Mouse (Mus musculus) midbrain, embryonic 14.5 days (tissue): Measurements from ENCODE around the gene Lsg1. TPM values are rescaled to one million over a fixed set of nuclear protein-coding genes. Genes with fewer than 3 reads are reported as not detected.
A peak's percentile ranks its signal among the peaks of the same experiment; 100 is the strongest.

Experiments
- ATAC-seq: fragments of 200-750 bp; cut with Nextera tagmentation; 2 replicates; pipeline ENCODE4 v1.8.0; 2017; ENCODE audit warnings: moderate number of reproducible peaks, moderate library complexity; ENCODE audit not compliant: low FRiP score, low TSS enrichment
- DNase-seq: peaks from one replicate; pipeline ENCODE4 v3.0.0-alpha.2; 2015
- H3K27ac ChIP-seq: fragments of 300-500 bp; sonication (generic); replicated peaks from 2 replicates; pipeline ENCODE4 v1.5.1; 2014; ENCODE audit warnings: mild to moderate bottlenecking, low read depth, low read length, moderate library complexity
- H3K27me3 ChIP-seq: fragments of 300-500 bp; sonication (generic); 2 replicates; pipeline ENCODE4 v1.6.1; 2014; ENCODE audit warnings: low read length, control low read depth, mixed read lengths; ENCODE audit not compliant: control insufficient read depth, insufficient read depth
- H3K36me3 ChIP-seq: fragments of 300-500 bp; sonication (generic); 2 replicates; pipeline ENCODE4 v1.6.1; 2014; ENCODE audit warnings: low read length, control low read depth; ENCODE audit not compliant: control insufficient read depth, insufficient read depth
- H3K4me1 ChIP-seq: fragments of 300-500 bp; sonication (generic); 2 replicates; pipeline ENCODE4 v1.6.1; 2014; ENCODE audit warnings: mild to moderate bottlenecking, antibody characterized with exemption, low read length, control low read depth; ENCODE audit not compliant: control insufficient read depth, insufficient read depth
- H3K4me2 ChIP-seq: fragments of 300-500 bp; sonication (generic); 2 replicates; pipeline ENCODE4 v1.6.1; 2014; ENCODE audit warnings: mild to moderate bottlenecking, low read length, moderate library complexity
- H3K4me3 ChIP-seq: fragments of 300-500 bp; sonication (generic); replicated peaks from 2 replicates; pipeline ENCODE4 v1.5.1; 2014; ENCODE audit warnings: low read depth, low read length
- H3K9ac ChIP-seq: fragments of 300-500 bp; sonication (generic); replicated peaks from 2 replicates; pipeline ENCODE4 v1.6.1; 2014; ENCODE audit warnings: mild to moderate bottlenecking, low read length, moderate library complexity
- H3K9me3 ChIP-seq: fragments of 300-500 bp; sonication (generic); 2 replicates; pipeline ENCODE4 v1.6.1; 2016; ENCODE audit warnings: low read length, control low read depth, mixed read lengths; ENCODE audit not compliant: control insufficient read depth
- WGBS: fragments of 180-500 bp; shearing (Covaris S2); extraction: QIAGEN DNeasy Blood & Tissue Kit; methylation state at CpG from one replicate; pipeline ENCODE4 v1.1.7; 2014; 5-methylcytosine and 5-hydroxymethylcytosine counted together
- polyA plus RNA-seq: library from polyadenylated mRNA; unstranded; fragments of >200 nt; fragmentation: Nextera tagmentation; extraction: Ambion mirVana; gene quantifications from 2 replicates; pipeline ENCODE4 v1.2.1, GENCODE M21; 2014

Lsg1 gene
- polyA plus RNA-seq, 1 experiment from 2014 or later: 55.0 TPM

DNA sequence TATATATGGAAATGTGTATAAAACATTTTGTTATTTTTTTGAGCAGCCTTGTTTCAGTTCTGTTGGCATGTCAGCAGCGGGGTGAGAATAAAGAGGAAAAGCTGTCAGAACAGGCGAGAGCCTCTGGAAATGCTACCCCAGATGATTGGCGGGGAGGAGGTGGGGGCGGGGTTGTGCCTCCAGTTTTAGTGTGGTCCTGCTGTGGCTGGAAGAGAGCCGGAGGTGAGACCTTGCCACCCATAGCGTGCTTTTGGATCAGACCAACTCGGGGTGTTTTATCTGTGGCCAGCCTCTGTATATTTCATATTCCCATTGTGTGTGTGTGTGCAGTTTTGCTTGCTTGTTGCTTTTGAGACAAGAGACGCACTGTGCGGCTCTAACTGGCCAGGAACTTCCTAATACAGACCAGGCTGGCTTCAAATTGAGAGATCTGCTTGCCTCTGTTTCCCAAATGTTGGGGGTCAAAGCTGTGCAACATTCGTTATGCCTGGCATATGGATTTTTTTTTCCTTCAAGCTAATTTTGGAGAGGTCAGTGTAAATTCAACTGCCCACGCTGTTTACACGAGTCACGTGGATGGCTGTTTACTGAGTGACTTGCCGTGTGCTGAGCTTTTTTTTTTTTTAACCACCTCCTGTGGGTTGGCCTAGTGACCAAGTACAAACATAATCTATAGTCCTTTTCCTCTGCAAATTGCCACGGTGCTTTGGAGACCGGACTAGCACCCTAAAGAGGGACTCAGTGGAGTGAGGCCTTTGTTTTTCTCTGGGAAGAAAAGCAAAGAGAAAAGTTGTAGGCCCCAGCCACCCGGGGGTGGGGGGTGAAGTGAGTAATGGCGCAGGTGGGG, 15.5 kb upstream of the Lsg1 start:
- H3K27ac ChIP-seq: no peak overlapping the region
- no peaks in the 10 kb centered on the region for H3K36me3 ChIP-seq
- peaks cover 16% of the 10 kb centered on the region for H3K27me3 ChIP-seq
- peaks cover 17% of the 10 kb centered on the region; the same call in 1 of the 2 replicates for H3K4me1 ChIP-seq
- H3K9me3 ChIP-seq: no peaks in the 10 kb centered on the region
- no peak overlapping the region for H3K4me3 ChIP-seq
- 34% methylated on average over 18 of the region's 18 CpGs for WGBS
- DNase-seq (no peak), ATAC-seq (no peak)
- no peak overlapping the region for H3K9ac ChIP-seq
- peak overlapping the region; percentile 15; the same call in 1 of the 2 replicates for H3K4me2 ChIP-seq

DNA sequence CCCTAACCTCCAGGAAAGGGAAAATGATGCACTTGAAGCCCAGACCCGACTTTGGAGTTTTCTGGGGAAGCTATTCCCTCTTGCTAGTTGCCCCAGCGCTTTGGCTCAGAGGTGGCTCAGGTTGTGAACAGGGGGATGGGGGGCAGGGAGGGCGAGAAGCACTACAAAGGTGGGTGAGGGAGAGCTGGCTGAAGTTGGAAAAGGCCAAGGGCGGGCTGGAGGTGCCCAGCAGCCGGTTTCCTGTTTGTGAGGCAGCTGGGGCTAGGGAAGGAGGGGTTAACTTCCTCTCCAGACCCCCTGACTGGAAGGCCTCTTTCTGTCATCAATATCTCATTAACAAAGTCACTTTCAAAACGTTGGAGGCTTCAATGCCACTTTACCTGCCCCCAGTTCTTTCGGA, 14.6 kb upstream of the Lsg1 start:
- Histone ChIP-seq H3K4me2 (peak overlapping the region; percentile 91), H3K36me3 (no peaks in the 10 kb centered on the region), H3K27me3 (peaks cover 16% of the 10 kb centered on the region), H3K4me1 (peaks cover 23% of the 10 kb centered on the region), H3K27ac (no peak overlapping the region), H3K9me3 (no peaks in the 10 kb centered on the region), H3K9ac (no peak overlapping the region), H3K4me3 (0 out of 2 replicates have a peak overlapping the region, but pooled peaks have one; percentile 57)
- WGBS: 41% methylated on average over 7 of the region's 7 CpGs
- DNase-seq (no peak), ATAC-seq (no peak)

DNA sequence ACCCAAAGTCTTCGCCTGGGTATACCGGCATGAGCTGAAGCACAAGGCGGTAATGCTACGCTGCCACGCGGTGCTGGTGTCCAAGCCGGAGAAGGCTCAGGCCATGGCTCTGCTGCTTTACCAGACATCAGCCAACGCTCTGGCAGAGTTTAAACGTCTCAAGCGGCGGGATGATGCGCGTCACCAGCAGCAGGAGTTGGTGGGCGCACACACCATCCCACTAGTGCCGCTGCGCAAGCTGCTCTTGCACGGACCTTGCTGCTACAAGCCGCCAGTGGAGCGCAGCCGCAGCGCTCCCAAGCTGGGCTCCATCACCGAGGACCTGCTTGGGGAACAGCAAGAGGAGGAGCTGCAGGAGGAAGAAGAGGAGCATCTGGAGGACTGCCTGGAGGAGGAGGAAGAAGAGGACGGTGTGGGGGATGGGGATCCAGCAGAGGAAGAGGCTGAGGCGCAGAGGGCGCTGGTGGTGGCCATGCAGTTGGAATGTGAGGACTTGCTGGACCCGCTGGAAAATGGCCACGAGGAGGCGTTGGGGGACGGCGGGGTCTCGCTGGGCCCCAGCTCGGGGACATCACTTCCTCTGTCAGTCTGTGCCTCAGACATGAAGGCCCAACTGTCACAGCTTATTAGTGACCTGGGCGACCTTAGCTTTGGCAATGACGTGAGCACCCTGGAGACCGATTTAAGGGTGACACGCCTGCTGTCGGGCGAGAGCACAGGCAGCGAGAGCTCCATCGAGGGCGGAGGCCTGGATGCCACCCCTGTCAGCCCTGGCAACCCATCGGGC, 13.8 kb upstream of the Lsg1 start:
- Histone ChIP-seq H3K9me3 (no peaks in the 10 kb centered on the region), H3K27me3 (peaks cover 16% of the 10 kb centered on the region), H3K9ac (peak overlapping the region; percentile 54; the same call in 1 of the 2 replicates), H3K36me3 (no peaks in the 10 kb centered on the region), H3K4me2 (peak overlapping the region; percentile 91), H3K27ac (no peak overlapping the region), H3K4me3 (peak overlapping the region; percentile 57), H3K4me1 (peaks cover 23% of the 10 kb centered on the region)
- 7% methylated on average over 42 of the region's 42 CpGs for WGBS
- DNase-seq (peak; percentile 58), ATAC-seq (no peak)

DNA sequence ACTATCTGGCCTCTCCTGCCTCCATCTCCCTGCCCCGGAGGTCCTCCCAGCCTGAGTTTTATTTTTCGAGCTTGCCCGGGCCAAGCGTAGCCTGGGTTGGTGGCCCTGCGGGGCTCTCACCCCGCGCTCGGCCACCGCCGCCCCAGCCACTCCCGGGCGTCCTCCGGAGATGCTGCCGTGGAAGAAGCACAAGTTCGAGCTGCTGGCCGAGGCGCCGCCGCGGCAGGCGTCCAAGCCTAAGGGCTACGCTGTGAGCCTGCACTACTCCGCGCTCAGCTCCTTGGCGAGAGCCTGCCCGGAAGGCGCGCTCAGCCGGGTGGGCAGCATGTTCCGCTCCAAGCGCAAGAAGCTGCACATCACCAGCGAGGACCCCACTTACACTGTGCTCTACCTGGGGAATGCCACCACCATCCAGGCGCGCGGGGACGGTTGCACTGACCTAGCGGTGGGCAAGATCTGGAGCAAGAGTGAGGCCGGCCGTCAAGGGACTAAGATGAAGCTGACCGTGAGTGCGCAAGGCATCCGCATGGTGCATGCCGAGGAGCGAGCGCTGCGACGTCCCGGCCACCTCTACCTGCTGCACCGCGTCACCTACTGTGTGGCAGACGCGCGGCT, 13.1 kb upstream of the Lsg1 start:
- no peaks in the 10 kb centered on the region for H3K9me3 ChIP-seq
- WGBS: under 1% methylated on average over 53 of the region's 53 CpGs
- peaks cover 16% of the 10 kb centered on the region for H3K27me3 ChIP-seq
- peak overlapping the region; percentile 54; the same call in 1 of the 2 replicates for H3K9ac ChIP-seq
- peaks cover 21% of the 10 kb centered on the region for H3K4me1 ChIP-seq
- no peaks in the 10 kb centered on the region for H3K36me3 ChIP-seq
- no peak for ATAC-seq
- H3K4me3 ChIP-seq: peak overlapping the region; percentile 57
- H3K4me2 ChIP-seq: peak overlapping the region; percentile 91
- H3K27ac ChIP-seq: no peak overlapping the region
- peak; percentile 70 for DNase-seq

DNA sequence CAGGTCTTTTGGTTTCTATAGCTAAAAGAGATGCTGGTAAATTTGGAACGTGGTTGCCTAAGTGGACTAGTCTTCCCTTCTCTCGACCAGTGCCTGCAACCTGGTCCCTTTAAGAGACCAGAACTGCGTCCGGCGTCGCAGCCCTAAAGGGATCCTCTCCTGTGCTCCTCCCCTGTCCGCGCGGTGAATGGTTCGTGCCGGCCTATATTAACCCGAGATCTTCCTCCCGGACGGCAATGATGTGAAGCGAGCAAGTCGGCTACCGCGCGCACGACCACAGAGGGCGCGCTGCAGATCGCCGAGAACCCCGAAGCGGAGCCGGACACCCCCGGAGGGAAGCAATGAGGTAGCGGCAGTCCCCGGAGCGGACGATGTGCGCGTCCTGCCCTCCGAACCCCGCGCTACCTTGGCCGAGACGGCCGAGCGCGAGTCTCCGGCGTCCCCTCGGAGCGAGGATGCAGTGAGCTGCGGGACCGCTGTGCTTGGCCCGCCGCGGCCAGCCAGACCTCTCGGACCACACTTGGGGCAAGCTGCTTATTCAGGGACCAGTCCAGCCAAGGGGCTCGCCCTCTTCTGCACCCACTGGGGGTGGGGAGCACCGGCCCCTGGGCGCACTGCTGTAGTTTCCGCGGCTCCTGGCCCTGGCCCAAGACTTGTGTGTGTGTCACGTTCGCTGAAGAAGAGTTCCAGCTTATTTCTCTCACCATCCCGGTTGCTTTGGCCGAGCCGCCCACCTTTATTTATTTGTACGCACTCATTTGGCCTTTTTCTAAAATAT, 12.3 kb upstream of the Lsg1 start, which contains the start of gene Fam43a:
TSS of gene Fam43a (plus strand) at position 233 of the 778 bp plus-strand sequence.
- Histone ChIP-seq H3K27me3 (peaks cover 16% of the 10 kb centered on the region), H3K36me3 (no peaks in the 10 kb centered on the region), H3K4me1 (peaks cover 19% of the 10 kb centered on the region), H3K27ac (peak within 1 kb of the TSS; percentile 52; the same call in 1 of the 2 replicates), H3K4me3 (peak within 1 kb of the TSS; percentile 57), H3K9ac (peak within 1 kb of the TSS; percentile 54), H3K9me3 (no peaks in the 10 kb centered on the region), H3K4me2 (peak within 1 kb of the TSS; percentile 91)
- peak; percentile 90 for DNase-seq
- ATAC-seq: peak; percentile 55
- under 1% methylated on average over 63 of the region's 63 CpGs for WGBS

DNA sequence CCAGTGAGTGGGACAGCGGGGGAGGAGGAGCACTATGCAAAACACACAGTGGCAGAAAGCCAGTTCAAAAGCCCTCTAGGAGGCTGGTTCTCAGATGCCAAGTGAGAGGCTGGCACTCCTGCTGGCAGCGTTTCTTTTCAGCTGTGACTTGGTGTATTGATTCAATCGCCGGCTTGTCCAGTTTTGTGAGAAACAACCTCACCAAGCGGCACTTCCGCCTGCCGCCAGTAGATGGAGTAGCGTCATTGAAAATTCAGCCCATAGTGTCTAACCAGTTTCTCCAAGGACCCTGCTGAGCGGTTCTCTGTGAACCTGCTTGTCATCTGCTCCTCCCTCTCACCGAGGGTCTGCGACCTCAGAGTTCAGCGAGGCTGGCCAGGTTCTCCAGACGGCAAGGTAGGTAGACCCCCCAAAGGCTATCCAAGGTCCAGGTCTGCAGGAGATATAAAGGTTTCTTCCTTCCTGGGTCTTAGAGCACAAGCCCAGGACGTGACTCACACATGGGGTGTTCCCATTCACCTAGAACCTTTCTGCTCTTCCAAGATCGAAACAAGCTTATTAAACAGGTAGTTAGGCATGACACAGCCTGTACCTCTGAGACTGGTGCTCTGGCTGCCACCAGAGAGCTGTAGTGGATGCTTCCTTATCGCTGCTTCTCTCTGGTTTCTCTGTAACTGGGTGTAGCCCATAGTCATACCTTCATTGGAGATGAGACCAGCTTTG, 9.7 kb upstream of the Lsg1 start:
- Histone ChIP-seq H3K9ac (0 out of 2 replicates have a peak overlapping the region, but pooled peaks have one; percentile 3), H3K4me3 (0 out of 2 replicates have a peak overlapping the region, but pooled peaks have one; percentile 10), H3K36me3 (no peaks in the 10 kb centered on the region), H3K27ac (no peak overlapping the region), H3K9me3 (no peaks in the 10 kb centered on the region), H3K27me3 (peaks cover 16% of the 10 kb centered on the region), H3K4me2 (peak overlapping the region; percentile 51), H3K4me1 (peaks cover 19% of the 10 kb centered on the region)
- WGBS: 9% methylated on average over 16 of the region's 16 CpGs
- peak; percentile 96 for DNase-seq
- ATAC-seq: peak; percentile 55; the same call in 1 of the 2 replicates

DNA sequence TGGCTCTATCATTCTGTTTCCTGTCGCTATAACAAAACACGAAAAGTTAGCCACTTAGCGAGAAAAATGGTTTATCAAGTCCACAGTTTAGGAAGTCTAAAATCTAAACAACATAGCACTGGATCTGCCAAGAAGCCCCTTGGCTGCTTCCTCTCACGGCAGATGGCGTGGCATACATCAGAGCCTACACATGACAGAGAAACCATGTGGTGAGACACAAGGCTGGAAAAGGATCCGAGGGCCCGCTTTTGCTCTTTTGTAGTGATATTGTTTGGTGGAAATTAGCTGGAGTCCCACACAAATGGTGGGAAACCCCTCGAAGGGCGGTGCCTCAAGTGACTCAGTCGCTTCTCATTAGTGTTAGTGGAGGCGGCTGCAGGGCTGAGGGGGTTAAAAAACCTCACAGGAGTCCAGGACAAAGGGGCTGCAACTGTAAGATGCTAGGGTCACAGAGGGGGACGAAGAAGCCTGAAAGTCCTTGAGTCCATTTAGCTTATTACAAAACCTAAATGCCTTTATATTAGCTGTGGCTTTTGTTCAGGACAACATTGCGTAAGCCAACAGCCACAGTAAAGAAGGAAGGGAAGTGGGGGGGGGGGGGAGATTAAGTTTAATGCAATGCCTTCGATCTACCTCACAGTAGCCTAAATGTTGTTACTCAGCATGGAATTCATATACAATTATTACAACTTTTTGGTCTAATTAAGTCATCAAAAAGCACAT, 8.6 kb upstream of the Lsg1 start:
- ATAC-seq (no peak), DNase-seq (no peak)
- Histone ChIP-seq H3K4me1 (peaks cover 15% of the 10 kb centered on the region), H3K27me3 (peaks cover 6% of the 10 kb centered on the region), H3K4me3 (no peak overlapping the region), H3K9me3 (no peaks in the 10 kb centered on the region), H3K4me2 (no peak overlapping the region), H3K27ac (no peak overlapping the region), H3K36me3 (no peaks in the 10 kb centered on the region), H3K9ac (no peak overlapping the region)
- 62% methylated on average over 14 of the region's 14 CpGs for WGBS
